Mouse (Mus musculus) embryonic facial prominence, embryonic 14.5 days (tissue): Measurements from ENCODE around the gene Cfap57. TPM values are rescaled to one million over a fixed set of nuclear protein-coding genes. Genes with fewer than 3 reads are reported as not detected.

ENCODE experiments used
- ATAC-seq: fragments of 200-750 bp; cut with Nextera tagmentation; 2 replicates; pipeline ENCODE4 v1.8.0; 2017; ENCODE audit warnings: low read depth, moderate number of reproducible peaks, moderate TSS enrichment
- DNase-seq: peaks from one replicate; pipeline ENCODE4 v3.0.0-alpha.2; 2015; ENCODE audit warnings: low spot score
- H3K27ac ChIP-seq: fragments of 300-500 bp; sonication (generic); replicated peaks from 2 replicates; pipeline ENCODE4 v1.5.1; 2014; ENCODE audit warnings: low read depth, mild to moderate bottlenecking, low read length, moderate library complexity
- H3K27me3 ChIP-seq: fragments of 300-500 bp; sonication (generic); replicated peaks from 2 replicates; pipeline ENCODE4 v1.6.1; 2014; ENCODE audit warnings: low read length; ENCODE audit not compliant: control insufficient read depth, insufficient read depth
- H3K36me3 ChIP-seq: fragments of 300-500 bp; sonication (generic); 2 replicates; pipeline ENCODE4 v1.6.1; 2014; ENCODE audit warnings: low read length, mixed read lengths; ENCODE audit not compliant: control insufficient read depth, insufficient read depth
- H3K4me1 ChIP-seq: fragments of 300-500 bp; sonication (generic); 2 replicates; pipeline ENCODE4 v1.6.1; 2014; ENCODE audit warnings: antibody characterized with exemption, low read length; ENCODE audit not compliant: control insufficient read depth, insufficient read depth
- H3K4me2 ChIP-seq: fragments of 300-500 bp; sonication (generic); 2 replicates; pipeline ENCODE4 v1.6.1; 2014; ENCODE audit warnings: low read depth, mild to moderate bottlenecking, low read length, moderate library complexity, mixed read lengths
- H3K4me3 ChIP-seq: fragments of 300-500 bp; sonication (generic); 2 replicates; pipeline ENCODE4 v1.5.1; 2014; ENCODE audit warnings: low read depth, mild to moderate bottlenecking, low read length
- H3K9ac ChIP-seq: fragments of 300-500 bp; sonication (generic); 2 replicates; pipeline ENCODE4 v1.6.1; 2014; ENCODE audit warnings: low read depth, mild to moderate bottlenecking, low read length, moderate library complexity, mixed read lengths
- H3K9me3 ChIP-seq: fragments of 300-500 bp; sonication (generic); 2 replicates; pipeline ENCODE4 v1.6.1; 2016; ENCODE audit warnings: low read length; ENCODE audit not compliant: control insufficient read depth
- whole genome bisulfite sequencing: fragments of 180-500 bp; shearing (Covaris S2); extraction: QIAGEN DNeasy Blood & Tissue Kit; methylation state at CpG from one replicate; pipeline ENCODE4 v1.1.7; 2014; 5-methylcytosine and 5-hydroxymethylcytosine counted together
- polyA plus RNA-seq: library from polyadenylated mRNA; unstranded; fragments of >200 nt; fragmentation: Nextera tagmentation; extraction: Ambion mirVana; gene quantifications from 2 replicates; pipeline ENCODE4 v1.2.1, GENCODE M21; 2014

The Cfap57 gene
- polyA plus RNA-seq, 1 experiment from 2014 or later = 1.4 TPM

- H3K9me3 ChIP-seq = peaks cover 6% of the 10 kb centered on the region
- no peaks in the 10 kb centered on the region for H3K27me3 ChIP-seq
- 23% methylated on average over 11 of the region's 11 CpGs for WGBS
- H3K36me3 ChIP-seq = no peaks in the 10 kb centered on the region
- H3K27ac ChIP-seq = no peak overlapping the region
- no peak overlapping the region for H3K9ac ChIP-seq
- ATAC-seq (no peak), DNase-seq (peak; percentile 10)
- H3K4me2 ChIP-seq = no peak overlapping the region
- no peak overlapping the region for H3K4me3 ChIP-seq
- no peaks in the 10 kb centered on the region for H3K4me1 ChIP-seq
These were observed 8.0 kb downstream of the Cfap57 start for GRCm38 (mm10) chr4:118612619-118613018.

- no peaks in the 10 kb centered on the region for H3K9me3 ChIP-seq
- H3K9ac ChIP-seq = no peak overlapping the region
- H3K4me1 ChIP-seq = no peaks in the 10 kb centered on the region
- ATAC-seq (no peak), DNase-seq (no peak)
- no peaks in the 10 kb centered on the region for H3K27me3 ChIP-seq
- H3K4me2 ChIP-seq = no peak overlapping the region
- H3K36me3 ChIP-seq = no peaks in the 10 kb centered on the region
- WGBS = 62% methylated on average over 3 of the region's 3 CpGs
- H3K27ac ChIP-seq = no peak overlapping the region
- H3K4me3 ChIP-seq = no peak overlapping the region
These were observed 10.7 kb downstream of the Cfap57 start for GRCm38 (mm10) chr4:118609836-118610235.

GRCm38 (mm10) chr4:118604065-118604464, 16.5 kb downstream of the Cfap57 start:
- no peaks in the 10 kb centered on the region for H3K36me3 ChIP-seq
- H3K4me2 ChIP-seq = no peak overlapping the region
- H3K9me3 ChIP-seq = no peaks in the 10 kb centered on the region
- H3K27me3 ChIP-seq = no peaks in the 10 kb centered on the region
- no peak overlapping the region for H3K27ac ChIP-seq
- 33% methylated on average over 4 of the region's 4 CpGs for WGBS
- no peak overlapping the region for H3K4me3 ChIP-seq
- ATAC-seq (no peak), DNase-seq (no peak)
- H3K9ac ChIP-seq = no peak overlapping the region
- no peaks in the 10 kb centered on the region for H3K4me1 ChIP-seq

- no peaks in the 10 kb centered on the region for H3K36me3 ChIP-seq
- peaks cover 4% of the 10 kb centered on the region; the same call in 1 of the 2 replicates for H3K27me3 ChIP-seq
- no peak overlapping the region for H3K4me2 ChIP-seq
- H3K4me3 ChIP-seq = no peak overlapping the region
- ATAC-seq = no peak
- H3K27ac ChIP-seq = no peak overlapping the region
- no peak overlapping the region; the same call in 1 of the 2 replicates for H3K9ac ChIP-seq
- 0 out of 2 replicates have a peak, but pooled peaks cover 2% of the 10 kb centered on the region for H3K9me3 ChIP-seq
- DNase-seq = no peak
- 10% methylated on average over 7 of the region's 7 CpGs for WGBS
- H3K4me1 ChIP-seq = no peaks in the 10 kb centered on the region
These were observed 30.8 kb downstream of the Cfap57 start for GRCm38 (mm10) chr4:118589733-118590130.

GRCm38 (mm10) chr4:118589053-118589732, 31.4 kb downstream of the Cfap57 start:
- no peak for ATAC-seq
- Histone ChIP-seq H3K4me1 (no peaks in the 10 kb centered on the region), H3K36me3 (no peaks in the 10 kb centered on the region), H3K4me2 (no peak overlapping the region), H3K27me3 (peaks cover 4% of the 10 kb centered on the region; the same call in 1 of the 2 replicates), H3K9ac (no peak overlapping the region; the same call in 1 of the 2 replicates), H3K4me3 (no peak overlapping the region), H3K9me3 (0 out of 2 replicates have a peak, but pooled peaks cover 7% of the 10 kb centered on the region), H3K27ac (no peak overlapping the region)
- no peak for DNase-seq
- WGBS = 62% methylated on average over 12 of the region's 12 CpGs

- ATAC-seq = no peak
- Histone ChIP-seq H3K4me3 (no peak overlapping the region), H3K9ac (no peak overlapping the region), H3K4me2 (no peak overlapping the region), H3K4me1 (no peaks in the 10 kb centered on the region), H3K36me3 (no peaks in the 10 kb centered on the region), H3K27ac (no peak overlapping the region), H3K27me3 (no peaks in the 10 kb centered on the region), H3K9me3 (0 out of 2 replicates have a peak, but pooled peaks cover 9% of the 10 kb centered on the region)
- WGBS = 96% methylated on average over 8 of the region's 8 CpGs
- no peak for DNase-seq
These were observed 37.9 kb downstream of the Cfap57 start for GRCm38 (mm10) chr4:118582629-118583028.

GRCm38 (mm10) chr4:118581508-118581907, 39.1 kb downstream of the Cfap57 start:
- DNase-seq (no peak), ATAC-seq (no peak)
- Histone ChIP-seq H3K36me3 (no peaks in the 10 kb centered on the region), H3K4me1 (no peaks in the 10 kb centered on the region), H3K4me2 (no peak overlapping the region), H3K4me3 (no peak overlapping the region), H3K9me3 (0 out of 2 replicates have a peak, but pooled peaks cover 9% of the 10 kb centered on the region), H3K27ac (no peak overlapping the region), H3K27me3 (no peaks in the 10 kb centered on the region), H3K9ac (no peak overlapping the region)
- WGBS = 48% methylated on average over 10 of the region's 11 CpGs

GRCm38 (mm10) chr4:118579313-118579712, 41.3 kb downstream of the Cfap57 start:
- H3K27me3 ChIP-seq = no peaks in the 10 kb centered on the region
- DNase-seq = no peak
- H3K4me3 ChIP-seq = no peak overlapping the region
- H3K9me3 ChIP-seq = 0 out of 2 replicates have a peak, but pooled peaks cover 4% of the 10 kb centered on the region
- H3K9ac ChIP-seq = no peak overlapping the region
- H3K4me2 ChIP-seq = no peak overlapping the region
- H3K27ac ChIP-seq = no peak overlapping the region
- ATAC-seq = no peak
- no peaks in the 10 kb centered on the region for H3K36me3 ChIP-seq
- no peaks in the 10 kb centered on the region for H3K4me1 ChIP-seq
- WGBS = 45% methylated on average over 13 of the region's 13 CpGs

GRCm38 (mm10) chr4:118576097-118576496, 44.5 kb downstream of the Cfap57 start:
- WGBS = 0% methylated on average over 6 of the region's 6 CpGs
- Histone ChIP-seq H3K4me2 (no peak overlapping the region), H3K9ac (no peak overlapping the region), H3K27ac (no peak overlapping the region), H3K4me3 (no peak overlapping the region), H3K27me3 (no peaks in the 10 kb centered on the region), H3K4me1 (no peaks in the 10 kb centered on the region), H3K9me3 (no peaks in the 10 kb centered on the region), H3K36me3 (no peaks in the 10 kb centered on the region)
- ATAC-seq (peak; percentile 75), DNase-seq (peak; percentile 90)
